Mouse (Mus musculus) C2C12 (cell line): ENCODE measurements around the gene Wfdc21.

ENCODE experiments used
- CTCF ChIP-seq: IDR thresholded peaks from one replicate; pipeline ENCODE4 v1.5.1; 2011; ENCODE audit not compliant: control insufficient read depth, insufficient read depth, insufficient read length
- MYOD1 ChIP-seq: IDR thresholded peaks from one replicate; pipeline ENCODE4 v1.6.1; 2011; ENCODE audit warnings: low read depth; ENCODE audit not compliant: control insufficient read depth, insufficient read length
- MYOG ChIP-seq: IDR thresholded peaks from one replicate; pipeline ENCODE4 v1.6.1; 2011; ENCODE audit not compliant: control insufficient read depth, insufficient read length; ENCODE audit errors: extremely low read depth

- TF ChIP-seq CTCF (no peak), MYOG (no peak), MYOD1 (no peak)
Observed at GRCm38 (mm10) chr11:83746681-83747080, at the start of gene Wfdc21.
